Mouse (Mus musculus): ENCODE measurements around the gene Tmem138.

Gene Tmem138

GRCm38 (mm10) chr19:10576690-10577561 is at the start of gene Tmem138, which contains the start of gene Cyb561a3:
Tmem138 (minus strand) TSS chr19:10577362.
Cyb561a3 (plus strand) TSS chr19:10577172.
- DNase-seq, result peak; percentile 91

GRCm38 (mm10) chr19:10608573-10609240 is 31.5 kb upstream of the Tmem138 start:
- DNase-seq, result no peak

- peak; percentile 64 for DNase-seq
Measured at GRCm38 (mm10) chr19:10605901-10606622, 28.9 kb upstream of the Tmem138 start.

- peak; percentile 99 for DNase-seq
Measured at GRCm38 (mm10) chr19:10605293-10605900, 28.2 kb upstream of the Tmem138 start, which contains the start of the genes Ddb1 and Tkfc. Ddb1 (plus strand) TSS chr19:10605327. Tkfc (minus strand) TSS chr19:10605654.

- no peak for DNase-seq
Measured at GRCm38 (mm10) chr19:10604534-10604933, 27.4 kb upstream of the Tmem138 start.

- no peak for DNase-seq
Measured at GRCm38 (mm10) chr19:10603660-10604523, 26.7 kb upstream of the Tmem138 start.

GRCm38 (mm10) chr19:10602787-10603186 is 25.6 kb upstream of the Tmem138 start:
- peak; percentile 90 for DNase-seq

GRCm38 (mm10) chr19:10602247-10602769 is 25.1 kb upstream of the Tmem138 start:
- DNase-seq, result no peak

- DNase-seq, result no peak
Measured at GRCm38 (mm10) chr19:10599648-10600047, 22.5 kb upstream of the Tmem138 start.

- peak; percentile 42 for DNase-seq
Measured at GRCm38 (mm10) chr19:10598188-10598587, 21.0 kb upstream of the Tmem138 start.

GRCm38 (mm10) chr19:10591659-10592377 is 14.7 kb upstream of the Tmem138 start:
- DNase-seq, result no peak

- no peak for DNase-seq
Measured at GRCm38 (mm10) chr19:10590301-10590700, 13.1 kb upstream of the Tmem138 start.

GRCm38 (mm10) chr19:10589127-10589857 is 12.1 kb upstream of the Tmem138 start:
- DNase-seq, result no peak

- no peak for DNase-seq
Measured at GRCm38 (mm10) chr19:10587231-10587630, 10.1 kb upstream of the Tmem138 start.

- DNase-seq, result no peak
Measured at GRCm38 (mm10) chr19:10585112-10585511, 8.0 kb upstream of the Tmem138 start.

GRCm38 (mm10) chr19:10583550-10584146 is 6.5 kb upstream of the Tmem138 start:
- DNase-seq, result no peak

- DNase-seq, result no peak
Measured at GRCm38 (mm10) chr19:10581984-10582383, 4.8 kb upstream of the Tmem138 start.

GRCm38 (mm10) chr19:10580761-10581160 is 3.6 kb upstream of the Tmem138 start:
- no peak for DNase-seq

GRCm38 (mm10) chr19:10580102-10580501 is 2.9 kb upstream of the Tmem138 start:
- no peak for DNase-seq
